Mouse (Mus musculus): ENCODE data around the gene H2-Ke6. TPM values are rescaled to one million over a fixed set of nuclear protein-coding genes. Genes with fewer than 3 reads are reported as not detected.
A peak's percentile ranks its signal among the peaks of the same experiment; 100 is the strongest.

Gene H2-Ke6
- total and polyA plus RNA-seq, 3 experiments: 20.8 to 47.1 (median 31.7) TPM

- in situ Hi-C loops (cut with MboI; ENCODE audit: low pct_ligation_motif_present, low pct_unique_long_range_greater_than_20kb, low sequenced_read_pairs): no loop called here
- no peak for DNase-seq (ENCODE audit: extremely low read depth)
- no peaks in the 10 kb centered on the region for H3K27me3 ChIP-seq (replicated peaks)
- dilution Hi-C loops (cut with MboI; ENCODE audit: extremely low pct_ligation_motif_present, extremely low pct_unique_long_range_greater_than_20kb, low sequenced_read_pairs): no loop called here
- no peak overlapping the region for H3K4me2 ChIP-seq (ENCODE audit: insufficient read depth, low read depth, poor library complexity, severe bottlenecking)
- TF ChIP-seq RAD21 (IDR thresholded peaks at IDR 0.05; ENCODE audit: low read depth, low read length) (no peak), MAX (IDR thresholded peaks at IDR 0.05; ENCODE audit: low read length) (no peak), ELF1 (IDR thresholded peaks at IDR 0.05; ENCODE audit: low read depth, low read length) (0 out of 2 replicates have a peak, but pooled peaks have one; percentile 50), ZKSCAN1 (IDR thresholded peaks at IDR 0.05; ENCODE audit: borderline replicate concordance, low read depth, low read length) (no peak)
- no peaks in the 10 kb centered on the region for H3K79me2 ChIP-seq (replicated peaks; ENCODE audit: control insufficient read depth, extremely low read depth, insufficient read depth, poor library complexity, severe bottlenecking)
- H3K4me1 ChIP-seq (ENCODE audit: control insufficient read depth in 1 of 2, insufficient read depth in 2 of 2): peaks cover 0 to 11% of the 10 kb centered on the region in 2 experiments; a peak in 2 of 4 replicates
- peaks cover 68 to 98% of the 10 kb centered on the region in 2 experiments for H3K36me3 ChIP-seq (replicated peaks in 1 of 2; ENCODE audit: control insufficient read depth in 1 of 2, insufficient read depth in 1 of 2, low read length in 1 of 2)
- H3K9me3 ChIP-seq (replicated peaks; ENCODE audit: low read length): peaks cover 19% of the 10 kb centered on the region
- no peak overlapping the region for H3K9ac ChIP-seq (ENCODE audit: insufficient read depth, low read depth)
- H3K27ac ChIP-seq (ENCODE audit: insufficient read depth, low read depth): no peak overlapping the region
- H3K4me3 ChIP-seq (replicated peaks in 1 of 3; ENCODE audit: low read depth in 2 of 3, low read length in 2 of 3, poor library complexity in 1 of 3): no peak overlapping the region
Measured at GRCm38 (mm10) chr17:34047404-34048050, 19.7 kb upstream of the H2-Ke6 start.

GRCm38 (mm10) chr17:34045941-34046340, 18.1 kb upstream of the H2-Ke6 start:
- in situ Hi-C loops (cut with MboI; ENCODE audit: low pct_ligation_motif_present, low pct_unique_long_range_greater_than_20kb, low sequenced_read_pairs): no loop called here
- DNase-seq (ENCODE audit: extremely low read depth): no peak
- Histone ChIP-seq H3K27ac (ENCODE audit: insufficient read depth, low read depth) (no peak overlapping the region), H3K27me3 (replicated peaks) (no peaks in the 10 kb centered on the region), H3K4me3 (replicated peaks in 1 of 3; ENCODE audit: low read depth in 2 of 3, low read length in 2 of 3, poor library complexity in 1 of 3) (no peak overlapping the region), H3K4me1 (ENCODE audit: control insufficient read depth in 1 of 2, insufficient read depth in 2 of 2) (peaks cover 0 to 11% of the 10 kb centered on the region in 2 experiments; a peak in 2 of 4 replicates), H3K79me2 (replicated peaks; ENCODE audit: control insufficient read depth, extremely low read depth, insufficient read depth, poor library complexity, severe bottlenecking) (no peaks in the 10 kb centered on the region), H3K9ac (ENCODE audit: insufficient read depth, low read depth) (no peak overlapping the region), H3K4me2 (ENCODE audit: insufficient read depth, low read depth, poor library complexity, severe bottlenecking) (no peak overlapping the region), H3K36me3 (replicated peaks in 1 of 2; ENCODE audit: control insufficient read depth in 1 of 2, insufficient read depth in 1 of 2, low read length in 1 of 2) (peaks cover 52 to 94% of the 10 kb centered on the region in 2 experiments), H3K9me3 (replicated peaks; ENCODE audit: low read length) (peaks cover 19% of the 10 kb centered on the region)
- dilution Hi-C loops (cut with MboI; ENCODE audit: extremely low pct_ligation_motif_present, extremely low pct_unique_long_range_greater_than_20kb, low sequenced_read_pairs): no loop called here
- TF ChIP-seq MAX (IDR thresholded peaks at IDR 0.05; ENCODE audit: low read length): no peak
- TF ChIP-seq ETS1 (conservative IDR thresholded peaks at IDR 0.05; ENCODE audit: low read depth, low read length): no peak
- TF ChIP-seq TCF12 (IDR thresholded peaks at IDR 0.05; ENCODE audit: low read depth, low read length): no peak
- no peak for TF ChIP-seq ELF1 (IDR thresholded peaks at IDR 0.05; ENCODE audit: low read depth, low read length)
- no peak for TF ChIP-seq E2F4 (IDR thresholded peaks at IDR 0.05; ENCODE audit: insufficient replicate concordance, low read depth, low read length)
- no peak for TF ChIP-seq POLR2A (IDR thresholded peaks at IDR 0.05; ENCODE audit: low read depth, low read length)
- TF ChIP-seq SMC3 (IDR thresholded peaks at IDR 0.05; ENCODE audit: low read depth, low read length): no peak
- no peak for TF ChIP-seq CHD2 (IDR thresholded peaks at IDR 0.05; ENCODE audit: low read length)
- no peak for TF ChIP-seq MAFK (IDR thresholded peaks at IDR 0.05; ENCODE audit: insufficient replicate concordance, low read length)
- no peak for TF ChIP-seq ZC3H11A (IDR thresholded peaks at IDR 0.05; ENCODE audit: low read depth, low read length)
- no peak for TF ChIP-seq BHLHE40 (IDR thresholded peaks at IDR 0.05; ENCODE audit: low read depth, low read length)
- no peak for TF ChIP-seq MXI1 (IDR thresholded peaks at IDR 0.05; ENCODE audit: low read depth, low read length)
- TF ChIP-seq ZKSCAN1 (IDR thresholded peaks at IDR 0.05; ENCODE audit: borderline replicate concordance, low read depth, low read length): no peak
- no peak for TF ChIP-seq USF1 (IDR thresholded peaks at IDR 0.05; ENCODE audit: low read depth, low read length)
- TF ChIP-seq ZNF384 (IDR thresholded peaks at IDR 0.05; ENCODE audit: low read depth, low read length): no peak
- no peak for TF ChIP-seq ZMIZ1 (IDR thresholded peaks at IDR 0.05; ENCODE audit: low read depth, low read length)
- TF ChIP-seq UBTF (IDR thresholded peaks at IDR 0.05; ENCODE audit: low read depth, low read length): no peak
